Mouse (Mus musculus) embryonic facial prominence, embryonic 15.5 days (tissue): ENCODE results near the gene Shcbp1l. TPM values are rescaled to one million over a fixed set of nuclear protein-coding genes. Genes with fewer than 3 reads are reported as not detected.
"Not testable (repeated sequence)": the region's sequence is repeated elsewhere in the genome, so short reads cannot be mapped to it uniquely, and the experiment has no call there.

Experiments
- ATAC-seq: fragments of 200-750 bp; cut with Nextera tagmentation; 2 replicates; pipeline ENCODE4 v1.8.0; 2017; ENCODE audit warnings: low read depth, moderate TSS enrichment; ENCODE audit not compliant: insufficient number of reproducible peaks, low FRiP score, low TSS enrichment
- H3K27ac ChIP-seq: fragments of 300-500 bp; sonication (generic); replicated peaks from 2 replicates; pipeline ENCODE4 v1.5.1; 2015; ENCODE audit warnings: mild to moderate bottlenecking, inconsistent platforms
- H3K27me3 ChIP-seq: fragments of 300-500 bp; sonication (generic); 2 replicates; pipeline ENCODE4 v1.6.1; 2015; ENCODE audit warnings: inconsistent platforms
- H3K36me3 ChIP-seq: fragments of 300-500 bp; sonication (generic); 2 replicates; pipeline ENCODE4 v1.6.1; 2015; ENCODE audit warnings: mild to moderate bottlenecking, inconsistent platforms
- H3K4me1 ChIP-seq: fragments of 300-500 bp; sonication (generic); 2 replicates; pipeline ENCODE4 v1.6.1; 2015; ENCODE audit warnings: inconsistent platforms
- H3K4me2 ChIP-seq: fragments of 300-500 bp; sonication (generic); replicated peaks from 2 replicates; pipeline ENCODE4 v1.6.1; 2015; ENCODE audit warnings: mild to moderate bottlenecking, inconsistent platforms
- H3K4me3 ChIP-seq: fragments of 300-500 bp; sonication (generic); replicated peaks from 2 replicates; pipeline ENCODE4 v1.5.1; 2015; ENCODE audit warnings: mild to moderate bottlenecking, inconsistent platforms
- H3K9ac ChIP-seq: fragments of 300-500 bp; sonication (generic); 2 replicates; pipeline ENCODE4 v1.6.1; 2015; ENCODE audit warnings: inconsistent platforms
- H3K9me3 ChIP-seq: fragments of 300-500 bp; sonication (generic); replicated peaks from 2 replicates; pipeline ENCODE4 v1.6.1; 2016; ENCODE audit warnings: inconsistent platforms
- WGBS: fragments of 180-500 bp; shearing (Covaris S2); methylation state at CpG from one replicate; pipeline ENCODE4 v1.1.7; 2015; 5-methylcytosine and 5-hydroxymethylcytosine counted together
- polyA plus RNA-seq: library from polyadenylated mRNA; unstranded; fragments of >200 nt; fragmentation: Nextera tagmentation; extraction: Ambion mirVana; gene quantifications from 2 replicates; pipeline ENCODE4 v1.2.1, GENCODE M21; 2015

Gene Shcbp1l
- polyA plus RNA-seq = 0.24 and 0.42 TPM in 2 replicates

DNA sequence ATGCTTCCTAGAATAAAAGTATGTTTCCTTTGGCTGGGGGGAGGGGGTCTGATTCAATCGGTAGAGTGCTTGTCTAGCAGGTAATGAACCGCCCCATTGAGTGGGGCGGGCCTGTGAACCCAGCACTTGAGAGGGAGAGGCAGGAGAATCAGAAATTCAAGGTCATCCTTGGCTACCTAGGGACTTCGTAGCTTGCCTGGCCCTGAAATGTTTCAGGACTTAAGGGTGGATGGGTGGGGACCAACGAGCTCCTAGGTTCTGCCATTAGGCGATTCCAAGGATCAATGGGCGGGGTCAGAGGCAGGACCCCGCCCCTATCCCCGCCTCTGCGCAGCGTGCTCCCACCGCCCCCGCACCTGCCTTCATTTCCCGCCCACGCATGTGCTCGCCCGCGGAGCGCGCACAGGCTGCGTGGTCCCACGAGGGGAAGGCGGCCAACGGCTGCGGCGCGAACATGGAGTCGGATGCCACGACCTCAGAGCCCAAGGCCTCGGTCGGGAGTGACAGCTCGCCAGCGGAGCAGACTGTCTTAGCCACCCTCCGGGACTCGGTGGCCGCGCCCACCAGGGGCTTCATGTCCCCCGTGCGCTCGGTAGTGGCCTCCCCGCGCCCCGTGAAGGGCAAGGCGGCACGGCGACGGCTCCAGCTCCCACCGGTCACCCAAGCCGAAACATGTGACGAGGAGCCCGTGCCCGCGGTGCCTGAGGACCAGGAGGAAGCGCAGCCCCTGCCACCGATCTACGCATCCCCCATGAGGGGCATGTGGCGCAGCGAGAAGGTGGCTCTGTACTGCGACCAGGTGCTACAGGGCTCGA lies at the start of gene Shcbp1l:
TSS of gene Shcbp1l (plus strand) at position 393 of the 815 bp plus-strand sequence.
- H3K9ac ChIP-seq = peak within 1 kb of the TSS; percentile 10
- H3K27me3 ChIP-seq = peaks cover 8% of the 10 kb centered on the region
- peaks cover 11% of the 10 kb centered on the region for H3K4me1 ChIP-seq
- peak within 1 kb of the TSS; percentile 96 for H3K4me2 ChIP-seq
- H3K27ac ChIP-seq = no peak within 1 kb of the TSS
- H3K36me3 ChIP-seq = no peaks in the 10 kb centered on the region
- no peaks in the 10 kb centered on the region for H3K9me3 ChIP-seq
- peak; percentile 86 for ATAC-seq
- 1% methylated on average over 60 of the region's 60 CpGs for WGBS
- peak within 1 kb of the TSS; percentile 53 for H3K4me3 ChIP-seq

DNA sequence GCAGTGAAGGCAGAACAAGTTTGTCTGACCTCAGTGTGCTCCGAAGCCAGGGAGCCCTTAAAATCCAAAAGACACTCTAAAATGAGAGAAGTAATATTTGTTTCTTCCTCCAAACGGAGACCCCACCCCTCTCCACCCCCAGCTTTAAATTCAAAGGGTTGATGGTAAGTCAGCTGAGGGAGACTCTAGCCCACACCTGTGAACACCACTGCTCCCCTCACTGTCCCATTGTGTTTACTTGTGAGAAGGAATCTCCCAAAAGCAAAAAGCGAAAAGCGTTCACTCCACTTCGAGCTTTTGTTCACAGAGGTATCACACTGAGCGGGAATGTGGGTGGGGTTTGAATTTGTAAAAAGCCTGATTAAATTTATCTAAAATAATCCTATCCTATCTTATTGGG lies 48.5 kb upstream of the Shcbp1l start:
- Histone ChIP-seq H3K9ac (no peak overlapping the region), H3K9me3 (no peaks in the 10 kb centered on the region), H3K4me2 (no peak overlapping the region), H3K4me1 (no peaks in the 10 kb centered on the region), H3K36me3 (no peaks in the 10 kb centered on the region), H3K27me3 (no peaks in the 10 kb centered on the region), H3K4me3 (no peak overlapping the region), H3K27ac (no peak overlapping the region)
- 43% methylated on average over 6 of the region's 6 CpGs for WGBS
- ATAC-seq = no peak

GRCm38 (mm10) chr1:153378587-153378986 lies 46.4 kb upstream of the Shcbp1l start:
- H3K4me2 ChIP-seq = no peak overlapping the region

GRCm38 (mm10) chr1:153379832-153380231 lies 45.1 kb upstream of the Shcbp1l start:
- Histone ChIP-seq H3K9ac (no peak overlapping the region), H3K9me3 (no peaks in the 10 kb centered on the region), H3K27ac (no peak overlapping the region), H3K4me1 (no peaks in the 10 kb centered on the region), H3K4me2 (no peak overlapping the region), H3K36me3 (no peaks in the 10 kb centered on the region), H3K4me3 (no peak overlapping the region), H3K27me3 (no peaks in the 10 kb centered on the region)
- no peak for ATAC-seq
- 69% methylated on average over 5 of the region's 5 CpGs for WGBS

More at GRCm38 (mm10) chr1:153378587-153378986, 46.4 kb upstream of the Shcbp1l start:
- H3K9me3 ChIP-seq = no peaks in the 10 kb centered on the region
- H3K27ac ChIP-seq = no peak overlapping the region
- 47% methylated on average over 6 of the region's 6 CpGs for WGBS
- no peak overlapping the region for H3K9ac ChIP-seq
- H3K4me3 ChIP-seq = no peak overlapping the region
- no peaks in the 10 kb centered on the region for H3K4me1 ChIP-seq
- H3K36me3 ChIP-seq = no peaks in the 10 kb centered on the region
- no peaks in the 10 kb centered on the region for H3K27me3 ChIP-seq
- ATAC-seq = no peak

DNA sequence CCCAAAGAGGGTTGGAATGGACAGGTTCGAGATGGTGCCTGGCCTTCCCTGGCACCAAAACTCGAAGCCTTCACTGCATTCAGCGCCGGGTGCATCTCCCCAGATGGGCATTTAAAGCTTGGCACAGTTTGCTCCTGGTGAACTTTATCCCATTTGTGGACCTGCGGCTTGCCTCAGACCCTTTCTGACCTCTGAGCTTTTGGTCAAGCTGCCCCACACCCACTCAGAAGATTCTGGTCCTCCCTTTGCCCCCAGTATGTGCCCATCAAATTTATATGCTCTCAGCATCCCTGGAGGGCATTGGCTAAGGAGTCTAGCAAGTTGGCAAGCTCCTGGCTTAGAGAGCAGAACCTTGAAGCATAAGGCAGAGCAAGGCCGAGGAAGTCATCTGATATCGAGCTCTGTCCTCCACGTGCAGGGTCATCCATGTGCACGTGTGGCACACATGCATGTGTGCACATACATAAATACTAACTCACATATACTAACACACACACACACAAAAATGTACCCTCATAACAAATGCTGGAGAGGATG lies 44.1 kb upstream of the Shcbp1l start:
- H3K36me3 ChIP-seq = no peaks in the 10 kb centered on the region
- no peaks in the 10 kb centered on the region for H3K27me3 ChIP-seq
- H3K9me3 ChIP-seq = no peaks in the 10 kb centered on the region
- no peak for ATAC-seq
- no peaks in the 10 kb centered on the region for H3K4me1 ChIP-seq
- H3K4me2 ChIP-seq = no peak overlapping the region
- H3K27ac ChIP-seq = no peak overlapping the region
- no peak overlapping the region for H3K9ac ChIP-seq
- no peak overlapping the region for H3K4me3 ChIP-seq
- 91% methylated on average over 9 of the region's 9 CpGs for WGBS

GRCm38 (mm10) chr1:153385081-153385480 lies 39.9 kb upstream of the Shcbp1l start:
- Histone ChIP-seq H3K4me1 (0 out of 2 replicates have a peak, but pooled peaks cover 4% of the 10 kb centered on the region), H3K9ac (no peak overlapping the region), H3K27ac (no peak overlapping the region), H3K9me3 (no peaks in the 10 kb centered on the region), H3K27me3 (no peaks in the 10 kb centered on the region), H3K4me2 (no peak overlapping the region), H3K4me3 (no peak overlapping the region), H3K36me3 (no peaks in the 10 kb centered on the region)
- ATAC-seq = no peak
- 65% methylated on average over 6 of the region's 6 CpGs for WGBS

DNA sequence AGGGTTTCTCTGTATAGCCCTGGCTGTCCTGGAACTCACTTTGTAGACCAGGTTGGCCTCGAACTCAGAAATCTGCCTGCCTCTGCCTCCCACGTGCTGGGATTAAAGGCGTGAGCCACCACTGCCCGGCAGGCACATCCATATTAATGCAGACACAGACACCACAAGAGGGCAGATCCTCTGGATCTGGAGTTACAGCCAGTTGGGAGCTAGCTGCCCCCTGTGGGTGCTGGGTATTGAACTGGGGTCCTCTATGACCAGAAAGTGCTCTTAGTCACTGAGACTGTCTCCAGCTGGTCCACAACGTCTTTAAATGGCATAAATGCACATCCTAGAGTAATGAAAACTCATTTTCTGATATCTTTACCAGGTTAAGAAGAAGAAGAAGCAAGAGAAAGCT lies 39.3 kb upstream of the Shcbp1l start:
- not testable (repeated sequence) for H3K9ac ChIP-seq, H3K27ac ChIP-seq, H3K36me3 ChIP-seq, H3K27me3 ChIP-seq, H3K4me3 ChIP-seq, H3K4me2 ChIP-seq, ATAC-seq, H3K4me1 ChIP-seq, H3K9me3 ChIP-seq
- WGBS = 78% methylated on average over 5 of the region's 5 CpGs

- WGBS = 50% methylated on average over 25 of the region's 25 CpGs
- peak; percentile 79 for ATAC-seq
- Histone ChIP-seq H3K9ac (no peak overlapping the region), H3K4me3 (no peak overlapping the region), H3K4me2 (0 out of 2 replicates have a peak overlapping the region, but pooled peaks have one; percentile 17), H3K4me1 (0 out of 2 replicates have a peak, but pooled peaks cover 4% of the 10 kb centered on the region), H3K36me3 (no peaks in the 10 kb centered on the region), H3K27ac (no peak overlapping the region), H3K9me3 (no peaks in the 10 kb centered on the region), H3K27me3 (no peaks in the 10 kb centered on the region)
Measured at GRCm38 (mm10) chr1:153386271-153387069, 38.5 kb upstream of the Shcbp1l start.

DNA sequence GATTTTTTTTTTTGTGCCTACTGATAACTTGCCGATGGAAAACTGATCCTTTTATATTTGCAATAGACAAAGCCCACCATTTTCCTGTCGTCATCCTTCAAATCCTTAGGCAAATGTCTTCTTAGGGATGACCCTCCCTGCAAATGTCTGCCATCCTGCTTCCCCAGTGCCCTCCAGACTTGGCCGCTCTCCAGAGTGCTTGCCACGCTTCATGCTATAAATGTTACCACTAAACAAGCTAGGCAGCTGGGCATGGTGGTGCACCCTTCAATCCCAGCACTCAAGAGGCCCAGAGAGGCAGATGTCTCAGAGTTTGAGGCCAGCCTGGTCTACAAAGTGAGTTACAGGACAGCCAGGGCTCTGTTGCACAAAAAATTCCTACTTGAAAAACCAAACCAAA lies 29.3 kb upstream of the Shcbp1l start:
- H3K4me2 ChIP-seq, H3K4me3 ChIP-seq, H3K27ac ChIP-seq, ATAC-seq, H3K9me3 ChIP-seq, H3K9ac ChIP-seq, H3K36me3 ChIP-seq, H3K27me3 ChIP-seq, H3K4me1 ChIP-seq: not testable (repeated sequence)
- 63% methylated on average over 4 of the region's 4 CpGs for WGBS

DNA sequence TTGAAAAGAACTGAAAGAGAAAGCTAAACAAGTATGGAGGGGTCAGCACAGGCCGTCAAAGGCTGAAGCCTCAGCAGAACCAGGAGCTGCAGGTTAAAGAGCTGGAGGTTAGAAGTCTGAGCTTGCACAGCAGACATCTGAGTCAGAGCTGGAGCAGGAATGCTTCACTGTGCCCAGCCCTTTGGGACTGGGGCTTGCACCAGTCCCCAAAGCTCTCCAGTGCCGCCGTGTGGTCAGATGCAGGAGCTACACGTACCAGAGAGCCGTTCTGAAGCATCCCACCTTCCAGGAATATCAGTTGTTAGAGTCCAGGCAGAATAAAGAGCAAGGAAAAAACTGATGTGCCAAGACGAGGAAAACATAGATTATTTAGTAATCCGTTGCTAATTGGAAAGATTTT lies 23.2 kb upstream of the Shcbp1l start:
- no peaks in the 10 kb centered on the region for H3K36me3 ChIP-seq
- peak; percentile 79; the same call in 1 of the 2 replicates for ATAC-seq
- no peak overlapping the region for H3K9ac ChIP-seq
- no peak overlapping the region for H3K4me2 ChIP-seq
- no peaks in the 10 kb centered on the region for H3K4me1 ChIP-seq
- no peaks in the 10 kb centered on the region for H3K9me3 ChIP-seq
- H3K4me3 ChIP-seq = no peak overlapping the region
- WGBS = 2% methylated on average over 7 of the region's 7 CpGs
- H3K27me3 ChIP-seq = no peaks in the 10 kb centered on the region
- no peak overlapping the region for H3K27ac ChIP-seq

GRCm38 (mm10) chr1:153407641-153408040 lies 17.3 kb upstream of the Shcbp1l start:
- H3K9me3 ChIP-seq, H3K27me3 ChIP-seq, H3K4me2 ChIP-seq, H3K4me3 ChIP-seq, H3K27ac ChIP-seq, H3K4me1 ChIP-seq, H3K36me3 ChIP-seq, ATAC-seq, H3K9ac ChIP-seq: not testable (repeated sequence)
- 84% methylated on average over 11 of the region's 11 CpGs for WGBS
